Mouse (Mus musculus) frontal cortex, postnatal 25 days (tissue): Measurements from ENCODE around the gene Taf15.

Experiments
- DNase-seq, 2 experiments: peaks; one replicate each; pipeline ENCODE4 v3.0.0; 2022; ENCODE audit warnings: low spot score in 2 of 2

The Taf15 gene

DNA sequence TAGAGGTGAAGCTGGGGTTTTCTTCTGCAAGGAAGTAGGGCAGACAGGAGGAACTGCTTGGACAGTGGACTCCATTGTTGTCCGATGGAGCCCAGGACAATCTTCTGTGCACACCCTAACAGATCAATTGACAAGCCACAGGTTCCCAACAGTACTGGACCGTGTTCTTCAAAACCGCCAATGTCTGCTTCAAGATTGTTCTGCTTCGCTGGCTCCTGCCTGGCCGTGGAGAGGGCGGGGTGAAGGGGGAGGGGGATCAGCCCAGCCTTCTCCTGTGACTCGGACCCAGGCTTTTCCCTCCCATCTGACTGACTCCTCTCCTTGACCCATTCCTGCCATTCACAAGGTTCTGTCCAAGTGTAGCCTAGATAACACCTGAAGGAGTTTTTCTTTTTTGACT lies 15.6 kb upstream of the Taf15 start:
- DNase-seq = no peak

DNA sequence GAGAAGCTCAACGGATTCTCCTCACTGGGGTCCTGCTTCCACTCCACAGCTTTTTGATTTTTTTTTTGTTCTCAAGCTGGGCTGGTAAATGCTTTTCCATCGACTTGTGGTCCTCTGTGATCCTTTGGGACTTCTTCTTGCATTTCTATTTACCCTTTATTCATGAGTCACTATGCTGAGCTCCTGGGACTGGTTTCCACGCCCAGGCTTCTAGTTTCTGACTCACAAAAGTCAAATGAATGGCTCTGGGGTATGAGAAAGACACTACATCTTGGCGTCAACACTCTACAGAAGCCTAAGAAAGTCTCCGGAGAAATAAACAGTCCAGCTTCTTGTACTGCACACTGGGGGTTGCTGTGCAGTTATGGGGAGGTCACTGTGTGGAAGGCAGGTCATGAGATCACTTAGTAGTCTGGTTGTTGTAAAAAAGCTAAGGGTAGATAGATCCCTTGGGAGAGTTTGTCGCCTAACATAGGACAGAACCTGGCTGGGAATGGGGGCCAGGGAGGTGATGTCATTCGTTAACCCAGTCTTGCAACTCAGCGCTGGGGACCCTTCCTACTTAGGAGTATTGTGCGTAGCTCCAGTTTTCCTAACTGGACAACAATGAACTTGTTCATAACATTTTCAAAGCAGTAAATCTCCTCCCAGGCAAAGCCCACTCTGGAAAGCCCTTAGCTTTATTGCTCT lies 14.8 kb upstream of the Taf15 start:
- DNase-seq = no peak

DNA sequence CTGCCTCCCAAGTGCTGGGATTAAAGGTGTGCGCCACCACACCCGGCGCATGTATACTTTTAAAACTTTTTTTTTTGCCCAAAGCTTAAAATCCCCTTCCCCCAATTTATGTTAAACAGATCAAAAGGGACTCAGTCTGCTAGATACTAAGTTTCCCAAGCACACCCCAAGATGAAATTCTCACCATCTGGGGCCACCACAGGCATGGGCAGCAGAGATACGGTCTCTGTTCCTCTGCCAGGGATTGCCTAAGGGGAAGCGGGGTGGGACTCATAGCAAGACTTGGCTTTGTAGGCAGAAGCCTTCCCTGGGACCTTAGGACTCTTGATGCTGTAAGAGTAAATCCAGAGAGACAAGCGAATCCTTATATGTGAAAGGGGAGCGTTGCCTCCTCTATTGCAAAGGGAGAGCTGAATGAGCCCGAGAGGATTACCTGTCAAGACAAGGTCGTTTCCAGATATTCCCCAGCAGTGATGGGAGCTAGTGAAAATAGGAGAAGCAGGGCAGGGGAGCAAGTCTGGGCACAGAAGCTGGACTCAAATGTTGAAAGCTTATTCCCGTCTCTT lies 11.3 kb upstream of the Taf15 start:
- DNase-seq = no peak

DNA sequence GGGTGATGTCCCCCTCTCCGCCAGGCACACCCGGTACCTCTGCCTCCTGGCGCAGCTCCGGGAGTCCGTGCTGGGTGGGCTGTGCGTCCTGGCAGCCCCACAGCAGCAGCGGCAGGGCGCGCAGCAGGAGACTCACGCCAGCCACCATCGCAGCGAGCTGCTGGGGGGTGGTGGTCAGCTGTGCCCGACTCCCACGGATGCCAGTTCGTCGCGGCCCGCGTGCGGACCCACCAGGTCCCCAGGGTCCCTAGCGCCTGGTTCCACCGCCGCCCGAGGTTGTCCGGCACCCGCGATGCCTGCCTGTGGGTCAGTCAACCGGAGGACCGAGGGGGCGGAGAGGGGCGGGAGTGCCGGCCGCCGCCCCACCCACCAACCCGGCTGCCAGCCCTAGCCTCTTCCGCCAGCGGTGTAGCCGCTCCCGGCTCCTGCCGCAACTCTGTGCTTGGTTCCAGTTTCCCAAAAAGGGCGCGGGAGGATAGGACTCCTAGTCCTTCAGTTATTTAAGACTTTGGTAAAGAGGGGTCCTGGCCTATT lies 10.1 kb upstream of the Taf15 start, which contains the start of gene Mmp28:
Gene Mmp28 (minus strand): TSS at position 361 of the 534 bp plus-strand sequence.
- DNase-seq = no peak

DNA sequence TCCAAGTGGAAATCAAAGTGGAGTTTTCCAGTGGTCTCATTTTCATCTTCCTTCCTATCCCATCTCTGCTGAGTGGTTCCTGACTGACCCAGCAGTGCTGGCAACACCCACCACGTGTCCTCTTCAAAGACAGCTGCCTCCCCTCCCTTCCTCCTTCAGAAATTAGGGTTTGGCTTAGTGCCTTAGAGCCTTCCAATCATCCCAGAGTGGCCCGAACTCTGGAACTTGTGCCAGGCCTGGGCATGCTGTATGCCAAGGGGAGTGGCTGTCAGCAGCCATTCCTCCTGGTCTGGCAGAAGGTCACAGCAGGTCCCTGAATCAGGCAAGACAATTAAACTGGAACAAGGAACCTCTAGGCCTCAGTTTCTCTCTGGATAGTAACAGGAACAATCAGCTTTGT lies 6.9 kb upstream of the Taf15 start:
- DNase-seq = peak in 1 of 2 experiments; percentile 0

DNA sequence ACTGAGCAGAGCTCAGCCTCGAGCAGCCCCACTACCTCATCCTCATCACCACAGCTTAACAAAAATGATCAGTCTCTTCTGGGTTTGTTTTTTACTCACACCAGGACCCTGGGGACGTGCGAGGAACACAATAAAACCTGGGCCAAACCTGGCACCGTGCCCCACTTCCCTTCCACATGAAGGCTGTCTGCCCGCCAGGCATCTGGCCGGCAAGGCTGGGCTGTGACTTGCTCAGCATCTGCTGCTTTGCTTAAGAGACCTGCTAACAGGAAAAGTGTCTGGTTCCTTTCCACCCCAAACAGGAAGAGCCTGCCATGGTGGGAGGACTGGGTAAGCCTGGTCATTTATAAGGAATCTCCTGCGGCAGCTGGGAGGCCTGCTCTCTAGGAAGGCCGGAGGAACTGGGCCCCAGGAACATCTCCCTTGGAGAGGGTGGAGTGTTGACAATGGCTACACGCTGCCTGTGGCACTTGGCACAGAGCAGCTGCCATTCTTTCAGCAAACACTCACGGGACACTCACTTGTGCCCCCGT lies 5.7 kb upstream of the Taf15 start:
- no peak for DNase-seq

DNA sequence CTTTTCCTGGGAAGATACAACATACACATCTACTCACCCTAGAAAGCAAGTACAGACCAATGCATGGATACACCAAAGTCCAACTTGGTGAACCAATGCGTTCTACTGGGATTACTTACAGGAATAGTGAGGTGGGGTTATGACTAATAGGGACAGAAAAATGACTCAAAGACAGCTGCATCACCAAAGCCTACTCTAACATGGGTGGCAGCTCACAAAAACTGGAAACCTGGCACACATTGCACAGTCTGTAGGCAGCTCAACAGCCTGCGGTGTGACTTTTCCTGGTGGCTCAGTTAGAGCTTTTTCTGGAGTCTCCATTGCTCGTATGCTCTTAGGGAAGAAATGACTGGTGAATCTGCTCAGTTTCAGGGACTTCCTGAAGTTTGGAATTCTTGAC lies 4.1 kb upstream of the Taf15 start:
- DNase-seq = no peak

DNA sequence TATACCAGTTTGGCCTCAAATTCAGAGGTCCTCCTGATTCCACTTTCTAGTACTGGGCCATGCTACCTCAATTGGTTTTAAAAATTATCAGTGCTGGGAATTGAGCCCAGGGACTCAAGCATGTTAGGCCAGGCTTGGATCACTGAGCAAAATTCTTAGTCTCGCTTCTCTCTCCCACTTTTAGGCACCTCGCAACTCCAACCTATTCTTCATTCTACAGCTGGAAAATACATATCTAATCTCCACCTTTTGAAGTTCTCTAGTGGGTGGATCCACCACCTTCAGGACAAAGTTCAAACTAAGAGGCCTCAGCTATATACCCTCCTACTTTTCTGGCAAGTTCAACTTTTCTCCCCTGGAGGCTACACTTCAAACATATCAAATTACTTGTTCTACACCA lies 1.1 kb upstream of the Taf15 start:
- DNase-seq = no peak

DNA sequence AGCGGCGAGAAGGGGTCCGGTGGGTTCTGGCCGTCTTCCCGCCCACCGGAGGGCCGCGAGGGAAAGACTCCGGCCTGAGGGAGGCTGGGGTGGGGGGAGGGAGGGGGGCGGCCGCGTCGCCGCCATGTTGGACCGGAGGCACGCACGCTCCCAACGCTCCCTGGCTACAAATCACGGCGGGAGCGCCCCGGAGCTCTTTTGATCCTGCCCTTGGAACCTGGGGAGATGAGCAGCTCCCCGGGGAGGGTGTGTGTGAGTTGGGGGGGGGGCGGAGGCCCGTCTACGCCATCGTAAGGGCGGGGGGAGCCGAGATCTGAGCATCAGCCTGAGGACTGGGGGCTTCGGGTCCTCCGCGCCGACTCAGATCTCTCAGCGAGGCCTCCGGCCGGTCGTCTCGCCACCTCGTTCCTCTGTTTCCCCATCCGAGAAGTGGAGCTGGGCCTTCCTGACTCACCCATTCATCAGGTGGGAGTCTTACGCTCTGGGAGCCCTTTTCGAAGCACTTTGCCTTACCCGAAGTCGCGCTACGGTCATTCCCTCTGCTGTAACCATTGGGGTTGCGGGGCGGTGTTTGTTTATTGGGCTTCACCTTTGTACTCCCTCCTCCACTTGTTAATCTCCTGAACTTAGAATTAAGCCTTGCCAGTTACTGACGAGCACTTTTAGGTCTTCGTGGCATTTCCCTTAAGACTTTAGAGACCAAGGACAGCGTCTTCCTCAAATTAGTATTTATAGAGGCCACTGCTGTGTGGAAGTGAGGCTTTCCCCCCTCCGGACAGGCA lies 540 bp downstream of the Taf15 start:
- no peak for DNase-seq

DNA sequence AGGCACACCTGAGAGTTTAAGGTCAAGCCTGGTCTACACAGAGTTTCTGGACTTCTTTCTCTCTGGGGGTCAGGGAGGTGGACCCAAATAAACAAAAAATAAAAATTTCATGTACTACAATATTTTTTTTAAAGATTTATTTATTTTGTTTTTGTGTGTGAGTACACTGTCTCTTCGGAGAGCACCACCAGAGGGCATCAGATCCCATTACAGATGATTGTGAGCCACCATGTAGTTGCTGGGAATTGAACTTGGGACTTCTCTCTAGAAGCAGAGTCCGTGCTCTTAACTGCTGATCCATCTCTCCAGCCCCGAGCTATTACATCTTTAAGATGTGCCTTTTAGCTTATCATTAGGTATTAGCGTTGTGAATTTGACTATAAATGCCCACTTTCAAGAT lies 18.6 kb downstream of the Taf15 start:
- no peak for DNase-seq

DNA sequence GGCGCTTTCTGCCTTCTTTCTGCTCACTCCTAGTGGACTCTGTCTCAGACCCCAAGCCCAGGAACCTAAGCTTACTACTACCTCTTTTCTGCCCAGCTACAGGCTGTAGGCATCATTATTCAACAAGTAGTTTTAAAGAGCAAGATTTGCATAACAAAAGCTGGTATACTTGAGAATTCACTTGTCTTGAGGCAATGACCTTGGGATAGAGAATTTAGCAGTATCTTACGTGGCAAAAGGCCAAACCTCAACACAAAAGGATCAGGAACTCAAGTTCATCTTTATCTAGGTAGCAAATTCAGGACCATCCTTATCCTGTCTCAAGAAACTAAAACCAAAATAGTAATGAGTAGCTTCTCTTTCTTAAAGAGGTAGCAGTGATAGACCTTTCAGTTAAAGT lies 22.7 kb downstream of the Taf15 start:
- DNase-seq = no peak

DNA sequence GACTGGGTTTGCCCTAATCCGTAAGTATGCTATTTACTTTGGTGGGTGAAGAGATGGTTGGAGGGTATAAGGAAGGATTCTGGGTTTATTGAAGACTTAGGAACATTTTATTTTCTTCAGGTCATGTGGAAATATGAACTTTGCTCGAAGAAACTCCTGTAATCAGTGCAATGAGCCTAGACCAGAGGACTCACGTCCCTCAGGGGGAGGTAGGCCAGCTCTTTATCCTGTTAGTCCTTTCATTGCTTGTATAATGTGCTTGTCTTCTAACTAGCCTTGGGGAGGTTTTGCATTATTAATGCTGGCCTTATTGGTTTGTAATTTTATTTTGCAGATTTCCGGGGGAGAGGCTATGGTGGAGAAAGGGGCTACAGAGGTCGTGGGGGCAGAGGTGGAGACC lies 31.4 kb downstream of the Taf15 start:
- no peak for DNase-seq

DNA sequence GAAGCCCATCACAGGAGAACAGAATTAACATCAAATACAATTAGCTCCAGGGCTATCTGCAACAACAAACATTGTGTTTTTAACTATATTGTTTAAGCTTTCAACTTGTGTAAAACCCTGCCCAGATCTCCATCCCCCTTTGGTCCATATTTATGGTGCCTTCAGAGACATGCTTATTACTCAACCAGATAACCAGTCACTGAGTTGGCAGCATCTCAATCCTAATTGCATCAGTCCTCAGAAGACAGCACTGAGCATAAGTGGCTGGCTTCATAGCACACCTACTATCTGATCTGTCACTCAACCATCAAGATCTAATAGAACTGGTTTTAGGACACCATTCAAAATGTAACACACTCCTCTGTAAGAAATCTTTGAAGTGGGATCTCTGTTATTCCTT lies 36.6 kb downstream of the Taf15 start:
- DNase-seq = no peak

DNA sequence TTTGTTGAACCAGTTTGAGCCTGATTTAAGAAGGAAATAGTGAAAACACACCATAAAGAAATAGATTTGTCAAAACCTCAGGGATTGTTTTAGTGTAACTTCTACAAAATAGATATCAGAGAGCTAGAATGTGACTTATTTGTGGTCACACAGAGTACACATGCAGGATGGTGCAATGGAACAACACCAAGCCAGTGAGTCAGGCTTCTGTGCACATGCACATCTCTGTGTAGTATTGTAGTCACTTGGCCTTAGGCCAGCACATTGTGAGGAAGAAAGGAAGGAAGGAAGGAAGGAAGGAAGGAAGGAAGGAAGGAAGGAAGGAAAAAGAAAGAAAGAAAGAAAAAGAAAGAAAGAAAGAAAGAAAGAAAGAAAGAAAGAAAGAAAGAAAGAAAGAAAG lies 44.3 kb downstream of the Taf15 start:
- no peak for DNase-seq

DNA sequence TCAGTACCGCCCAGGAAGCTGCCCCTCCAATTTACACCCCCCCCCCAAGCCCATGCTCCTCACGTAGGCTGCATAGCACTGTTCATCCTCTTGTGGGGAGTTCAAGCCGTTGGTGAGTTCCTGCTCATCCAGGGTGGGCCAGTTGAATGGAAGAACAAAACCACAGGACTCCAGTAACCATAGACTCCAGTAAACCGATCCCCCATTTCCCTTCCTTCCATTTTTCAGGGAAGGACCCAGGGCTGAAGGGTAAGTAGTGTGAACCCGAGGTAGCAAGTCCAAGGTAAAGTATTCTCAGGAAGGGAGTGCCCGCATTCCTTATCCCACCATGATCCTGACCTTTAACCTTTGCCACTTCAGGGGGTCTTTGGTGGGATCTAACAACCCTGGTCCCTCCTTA lies 45.5 kb downstream of the Taf15 start:
- no peak for DNase-seq

DNA sequence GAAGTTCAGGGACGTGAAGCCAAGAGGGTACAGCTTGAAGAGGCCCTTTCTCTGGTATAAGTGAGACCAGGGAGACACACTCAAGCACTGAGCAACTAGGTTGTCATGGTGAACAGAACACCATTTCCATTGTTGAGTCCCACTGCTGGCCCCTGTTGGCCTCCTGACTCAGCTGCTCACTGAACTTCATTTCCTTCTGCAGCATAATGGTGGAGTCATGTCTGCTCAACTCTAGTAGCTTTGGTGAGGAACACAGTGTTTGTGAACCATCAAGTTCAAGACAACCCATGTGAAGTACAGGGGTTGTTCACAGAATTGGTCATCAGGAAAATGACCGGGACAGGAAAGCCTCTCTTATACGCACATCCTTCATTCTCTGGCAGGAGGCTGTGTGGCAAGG lies 49.2 kb downstream of the Taf15 start, which contains the start of gene Heatr9:
Gene Heatr9 (minus strand): TSS at position 101 of the 400 bp plus-strand sequence.
- DNase-seq = no peak

DNA sequence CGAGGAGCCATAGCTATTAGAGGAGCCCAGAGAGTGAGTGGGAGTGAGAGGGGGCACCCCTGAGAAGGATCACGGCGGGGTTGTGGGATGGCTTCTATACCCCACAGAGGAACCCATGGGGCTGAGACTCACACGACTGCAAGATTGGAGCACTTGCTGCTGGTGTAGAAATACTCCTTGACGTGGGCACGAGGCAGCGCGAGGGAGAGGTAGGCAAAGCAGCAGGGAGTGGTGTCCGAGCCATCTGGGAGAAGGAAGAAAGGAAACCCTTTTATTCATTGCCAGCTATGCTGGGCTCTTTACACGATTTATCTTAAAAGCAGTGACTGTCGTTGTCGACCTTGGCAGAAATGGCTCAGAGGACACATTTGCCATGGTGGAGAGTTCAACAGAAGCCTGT lies 56.1 kb downstream of the Taf15 start:
- DNase-seq = no peak

DNA sequence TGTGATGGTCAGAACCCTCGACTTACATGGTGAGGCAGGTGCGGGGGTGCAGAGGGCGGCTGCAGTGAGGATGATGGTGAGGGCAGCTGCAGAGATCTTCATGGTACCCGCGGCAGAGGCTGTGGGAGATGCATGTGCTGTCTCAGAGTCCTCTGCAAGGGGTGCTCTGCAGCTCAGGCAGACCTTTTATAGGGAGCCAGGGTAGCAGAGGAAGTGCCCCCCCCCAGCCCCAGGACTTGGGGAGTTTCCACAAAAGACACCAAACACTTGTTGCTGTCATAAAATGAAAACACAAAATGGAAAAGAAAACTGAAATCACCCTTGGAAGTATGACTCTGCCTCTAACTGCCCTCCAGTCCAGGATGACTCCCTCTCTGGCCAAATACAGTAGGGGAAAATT lies 57.5 kb downstream of the Taf15 start, which contains the start of gene Ccl5:
Gene Ccl5 (minus strand): TSS at position 159 of the 400 bp plus-strand sequence.
- DNase-seq = no peak

DNA sequence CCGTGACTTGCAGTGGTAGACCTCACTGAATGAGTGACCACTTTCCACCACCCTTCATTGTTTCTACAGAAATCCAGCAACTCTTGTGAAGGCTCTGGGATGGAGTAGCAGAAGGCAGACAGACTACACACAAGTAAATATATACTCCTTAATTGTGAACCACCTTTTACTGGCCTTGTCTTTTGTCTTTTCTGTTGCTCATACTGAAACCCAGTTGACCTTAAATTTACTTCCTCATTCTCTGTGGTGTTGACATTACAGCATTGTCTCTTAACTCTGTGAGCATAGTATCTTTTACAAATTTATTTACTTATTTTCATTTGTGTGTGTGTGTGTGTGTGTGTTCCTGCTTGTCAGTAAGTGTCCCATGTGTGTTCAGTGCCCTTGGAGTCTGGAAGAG lies 60.3 kb downstream of the Taf15 start:
- no peak for DNase-seq

DNA sequence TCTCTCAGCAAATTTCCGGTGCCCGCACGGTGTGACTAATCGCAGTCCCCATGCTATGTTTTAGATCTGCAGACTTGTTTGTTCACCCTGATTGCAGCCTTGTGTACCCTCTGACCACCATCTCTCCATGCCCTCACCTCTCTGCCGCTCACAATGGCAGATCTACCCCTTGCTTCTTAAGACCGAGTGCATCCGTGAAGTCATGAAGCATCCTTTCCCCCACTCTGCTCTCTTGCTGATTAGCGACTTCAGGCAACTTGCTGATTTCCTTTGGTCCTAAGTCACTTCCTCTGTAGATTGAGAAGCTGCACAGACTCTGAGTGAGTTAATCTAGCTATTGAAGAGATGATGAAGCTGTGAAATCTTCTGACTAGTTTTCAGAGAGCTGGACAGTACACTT lies 61.3 kb downstream of the Taf15 start:
- no peak for DNase-seq

DNA sequence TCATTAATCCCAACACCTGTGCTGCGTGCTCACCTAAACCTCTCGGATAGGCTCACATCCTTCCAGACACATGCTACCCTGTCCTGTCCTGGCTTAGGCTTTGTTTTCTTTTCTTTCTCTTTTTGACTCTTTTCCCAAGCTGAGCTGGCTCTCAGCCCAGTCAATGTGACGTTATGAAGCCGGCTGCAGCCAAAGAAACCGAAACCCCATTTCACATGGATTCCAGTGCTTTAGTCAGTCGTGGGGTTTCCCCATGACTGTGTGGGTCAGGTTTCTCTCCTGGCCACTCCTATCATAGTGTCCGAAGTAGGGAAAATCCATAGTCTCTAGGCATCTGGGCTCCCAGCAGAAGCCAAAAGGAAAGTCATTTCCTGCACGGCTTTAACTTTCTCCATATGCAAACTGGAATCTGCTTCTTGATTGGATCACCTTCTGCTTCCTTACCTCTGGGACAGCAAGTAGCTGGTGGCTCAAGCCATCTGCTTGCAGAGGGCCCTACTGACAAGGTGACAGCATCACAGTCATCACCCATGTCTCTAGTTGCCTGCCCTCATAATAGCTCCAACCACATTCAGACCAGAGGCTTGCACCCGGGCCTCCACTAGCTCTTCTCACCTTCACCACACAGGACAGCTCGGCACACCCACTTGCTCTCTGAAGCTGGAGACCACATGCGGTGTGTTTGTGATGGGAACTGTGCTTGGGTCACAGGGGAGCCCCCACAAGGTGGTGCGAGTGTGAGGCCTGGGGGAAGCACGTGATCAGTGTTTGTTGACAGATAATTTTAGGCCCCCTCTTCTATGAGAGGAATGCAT lies 61.9 kb downstream of the Taf15 start:
- peak; percentile 29 to 48 for DNase-seq

DNA sequence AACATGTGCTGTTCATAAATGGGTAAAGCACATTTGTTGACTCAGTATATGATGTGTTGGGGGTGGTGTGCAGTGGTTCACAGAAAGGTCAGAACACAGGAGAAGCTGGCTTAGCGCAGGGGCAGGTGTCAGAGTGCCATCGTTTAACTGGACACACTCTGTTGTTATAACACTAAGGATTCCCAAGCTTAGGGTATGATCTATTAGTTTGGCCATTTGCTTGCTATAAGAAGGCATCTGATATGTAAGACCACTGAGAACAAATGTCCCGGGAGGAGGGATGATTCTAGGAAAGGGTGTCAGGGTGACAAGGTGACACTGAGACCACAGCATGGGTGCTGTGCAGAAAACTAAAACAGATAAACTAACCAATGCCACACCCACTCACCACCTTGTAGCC lies 63.9 kb downstream of the Taf15 start:
- DNase-seq = no peak
